Mouse (Mus musculus): ENCODE results near the gene Batf2. TPM values are rescaled to one million over a fixed set of nuclear protein-coding genes. Genes with fewer than 3 reads are reported as not detected.

Batf2 gene
- polyA plus RNA-seq, 1 experiment from 2014 or later, result 0.11 TPM

GRCm38 (mm10) chr19:6116113-6116850 is 24.5 kb upstream of the Batf2 start:
- no peak overlapping the region for H3K4me3 ChIP-seq (ENCODE audit: low read length)
- no peak for ATAC-seq (replicated peaks; ENCODE audit: extremely low read depth, insufficient read depth, low FRiP score)
- H3K27me3 ChIP-seq (ENCODE audit: control insufficient read depth, insufficient read depth, low read length), result no peaks in the 10 kb centered on the region
- 82% methylated on average over 15 of the region's 15 CpGs for WGBS
- H3K9ac ChIP-seq (ENCODE audit: low read length), result peak overlapping the region; percentile 59
- peak overlapping the region; percentile 45; the same call in 1 of the 2 replicates for H3K27ac ChIP-seq (ENCODE audit: low read length)
- no peaks in the 10 kb centered on the region for H3K9me3 ChIP-seq (replicated peaks; ENCODE audit: control insufficient read depth, low read length)
- H3K4me1 ChIP-seq (ENCODE audit: control insufficient read depth, insufficient read depth, low read length), result peaks cover 22% of the 10 kb centered on the region
- H3K4me2 ChIP-seq (ENCODE audit: low read depth, low read length), result peak overlapping the region; percentile 92
- peaks cover 17% of the 10 kb centered on the region for H3K36me3 ChIP-seq (ENCODE audit: control insufficient read depth, insufficient read depth)

- WGBS, result 4% methylated on average over 32 of the region's 32 CpGs
- Histone ChIP-seq H3K36me3 (ENCODE audit: control insufficient read depth, insufficient read depth) (peaks cover 17% of the 10 kb centered on the region), H3K9me3 (replicated peaks; ENCODE audit: control insufficient read depth, low read length) (no peaks in the 10 kb centered on the region), H3K4me2 (ENCODE audit: low read depth, low read length) (peak overlapping the region; percentile 92), H3K27ac (ENCODE audit: low read length) (peak overlapping the region; percentile 97), H3K4me1 (ENCODE audit: control insufficient read depth, insufficient read depth, low read length) (peaks cover 22% of the 10 kb centered on the region), H3K27me3 (ENCODE audit: control insufficient read depth, insufficient read depth, low read length) (no peaks in the 10 kb centered on the region), H3K9ac (ENCODE audit: low read length) (peak overlapping the region; percentile 87), H3K4me3 (ENCODE audit: low read length) (peak overlapping the region; percentile 86)
- no peak for ATAC-seq (replicated peaks; ENCODE audit: extremely low read depth, insufficient read depth, low FRiP score)
Observed at GRCm38 (mm10) chr19:6117346-6117985, 23.3 kb upstream of the Batf2 start.

- under 1% methylated on average over 77 of the region's 77 CpGs for WGBS
- H3K27me3 ChIP-seq (ENCODE audit: control insufficient read depth, insufficient read depth, low read length), result no peaks in the 10 kb centered on the region
- H3K9ac ChIP-seq (ENCODE audit: low read length), result peak within 1 kb of the TSS; percentile 87
- H3K27ac ChIP-seq (ENCODE audit: low read length), result peak within 1 kb of the TSS; percentile 97
- H3K4me2 ChIP-seq (ENCODE audit: low read depth, low read length), result peak within 1 kb of the TSS; percentile 92
- peaks cover 22% of the 10 kb centered on the region for H3K4me1 ChIP-seq (ENCODE audit: control insufficient read depth, insufficient read depth, low read length)
- H3K4me3 ChIP-seq (ENCODE audit: low read length), result peak within 1 kb of the TSS; percentile 86
- peak; percentile 89 for ATAC-seq (replicated peaks; ENCODE audit: extremely low read depth, insufficient read depth, low FRiP score)
- H3K36me3 ChIP-seq (ENCODE audit: control insufficient read depth, insufficient read depth), result peaks cover 17% of the 10 kb centered on the region
- H3K9me3 ChIP-seq (replicated peaks; ENCODE audit: control insufficient read depth, low read length), result no peaks in the 10 kb centered on the region
Observed at GRCm38 (mm10) chr19:6117986-6118676, 22.7 kb upstream of the Batf2 start, which contains the start of gene Sac3d1. Sac3d1 (minus strand) TSS chr19:6118650.

- ATAC-seq (replicated peaks; ENCODE audit: extremely low read depth, insufficient read depth, low FRiP score), result peak; percentile 9; the same call in 1 of the 2 replicates
- Histone ChIP-seq H3K4me2 (ENCODE audit: low read depth, low read length) (peak overlapping the region; percentile 92), H3K9me3 (replicated peaks; ENCODE audit: control insufficient read depth, low read length) (no peaks in the 10 kb centered on the region), H3K4me3 (ENCODE audit: low read length) (peak overlapping the region; percentile 86), H3K27ac (ENCODE audit: low read length) (peak overlapping the region; percentile 97), H3K36me3 (ENCODE audit: control insufficient read depth, insufficient read depth) (peaks cover 17% of the 10 kb centered on the region), H3K27me3 (ENCODE audit: control insufficient read depth, insufficient read depth, low read length) (no peaks in the 10 kb centered on the region), H3K9ac (ENCODE audit: low read length) (peak overlapping the region; percentile 87), H3K4me1 (ENCODE audit: control insufficient read depth, insufficient read depth, low read length) (peaks cover 22% of the 10 kb centered on the region)
- 2% methylated on average over 8 of the region's 8 CpGs for WGBS
Observed at GRCm38 (mm10) chr19:6118677-6119185, 22.1 kb upstream of the Batf2 start.

- no peak for ATAC-seq (replicated peaks; ENCODE audit: extremely low read depth, insufficient read depth, low FRiP score)
- no peak overlapping the region for H3K9ac ChIP-seq (ENCODE audit: low read length)
- WGBS, result 32% methylated on average over 19 of the region's 19 CpGs
Observed at GRCm38 (mm10) chr19:6121761-6122160, 19.0 kb upstream of the Batf2 start.

GRCm38 (mm10) chr19:6123330-6123729 is 17.5 kb upstream of the Batf2 start:
- Histone ChIP-seq H3K27me3 (ENCODE audit: control insufficient read depth, insufficient read depth, low read length) (no peaks in the 10 kb centered on the region), H3K9me3 (replicated peaks; ENCODE audit: control insufficient read depth, low read length) (0 out of 2 replicates have a peak, but pooled peaks cover 4% of the 10 kb centered on the region), H3K36me3 (ENCODE audit: control insufficient read depth, insufficient read depth) (no peaks in the 10 kb centered on the region), H3K9ac (ENCODE audit: low read length) (0 out of 2 replicates have a peak overlapping the region, but pooled peaks have one; percentile 6), H3K4me2 (ENCODE audit: low read depth, low read length) (no peak overlapping the region), H3K27ac (ENCODE audit: low read length) (no peak overlapping the region), H3K4me1 (ENCODE audit: control insufficient read depth, insufficient read depth, low read length) (peaks cover 5% of the 10 kb centered on the region; the same call in 1 of the 2 replicates), H3K4me3 (ENCODE audit: low read length) (no peak overlapping the region)
- no peak for ATAC-seq (replicated peaks; ENCODE audit: extremely low read depth, insufficient read depth, low FRiP score)
- WGBS, result 79% methylated on average over 8 of the region's 8 CpGs

More at GRCm38 (mm10) chr19:6121761-6122160, 19.0 kb upstream of the Batf2 start:
- Histone ChIP-seq H3K9me3 (replicated peaks; ENCODE audit: control insufficient read depth, low read length) (0 out of 2 replicates have a peak, but pooled peaks cover 4% of the 10 kb centered on the region), H3K27me3 (ENCODE audit: control insufficient read depth, insufficient read depth, low read length) (no peaks in the 10 kb centered on the region), H3K36me3 (ENCODE audit: control insufficient read depth, insufficient read depth) (no peaks in the 10 kb centered on the region), H3K27ac (ENCODE audit: low read length) (no peak overlapping the region), H3K4me2 (ENCODE audit: low read depth, low read length) (no peak overlapping the region), H3K4me1 (ENCODE audit: control insufficient read depth, insufficient read depth, low read length) (peaks cover 13% of the 10 kb centered on the region), H3K4me3 (ENCODE audit: low read length) (no peak overlapping the region)

GRCm38 (mm10) chr19:6124898-6125297 is 15.9 kb upstream of the Batf2 start:
- no peak overlapping the region for H3K9ac ChIP-seq (ENCODE audit: low read length)
- no peaks in the 10 kb centered on the region for H3K36me3 ChIP-seq (ENCODE audit: control insufficient read depth, insufficient read depth)
- no peak for ATAC-seq (replicated peaks; ENCODE audit: extremely low read depth, insufficient read depth, low FRiP score)
- H3K27me3 ChIP-seq (ENCODE audit: control insufficient read depth, insufficient read depth, low read length), result no peaks in the 10 kb centered on the region
- WGBS, result 68% methylated on average over 2 of the region's 2 CpGs
- 0 out of 2 replicates have a peak, but pooled peaks cover 4% of the 10 kb centered on the region for H3K9me3 ChIP-seq (replicated peaks; ENCODE audit: control insufficient read depth, low read length)
- no peak overlapping the region for H3K4me3 ChIP-seq (ENCODE audit: low read length)
- no peak overlapping the region for H3K27ac ChIP-seq (ENCODE audit: low read length)
- no peaks in the 10 kb centered on the region for H3K4me1 ChIP-seq (ENCODE audit: control insufficient read depth, insufficient read depth, low read length)
- H3K4me2 ChIP-seq (ENCODE audit: low read depth, low read length), result no peak overlapping the region

- Histone ChIP-seq H3K4me2 (ENCODE audit: low read depth, low read length) (no peak overlapping the region), H3K9me3 (replicated peaks; ENCODE audit: control insufficient read depth, low read length) (0 out of 2 replicates have a peak, but pooled peaks cover 4% of the 10 kb centered on the region), H3K4me1 (ENCODE audit: control insufficient read depth, insufficient read depth, low read length) (no peaks in the 10 kb centered on the region), H3K27me3 (ENCODE audit: control insufficient read depth, insufficient read depth, low read length) (no peaks in the 10 kb centered on the region), H3K4me3 (ENCODE audit: low read length) (no peak overlapping the region), H3K9ac (ENCODE audit: low read length) (no peak overlapping the region), H3K27ac (ENCODE audit: low read length) (no peak overlapping the region), H3K36me3 (ENCODE audit: control insufficient read depth, insufficient read depth) (no peaks in the 10 kb centered on the region)
- no peak for ATAC-seq (replicated peaks; ENCODE audit: extremely low read depth, insufficient read depth, low FRiP score)
- WGBS, result 21% methylated on average over 4 of the region's 4 CpGs
Observed at GRCm38 (mm10) chr19:6126289-6126688, 14.5 kb upstream of the Batf2 start.

Data from heart, embryonic 16.5 days (tissue).